Mouse (Mus musculus) MEL-GATA-1-ER (cell line): ENCODE results near the gene Hcn2.
A peak's percentile ranks its signal among the peaks of the same experiment; 100 is the strongest.

Source experiments
- DNase-seq: peaks from one replicate; pipeline ENCODE4 v3.0.0-alpha.2; 2012; ENCODE audit warnings: low read depth; ENCODE audit errors: extremely low read depth

The Hcn2 gene

DNA sequence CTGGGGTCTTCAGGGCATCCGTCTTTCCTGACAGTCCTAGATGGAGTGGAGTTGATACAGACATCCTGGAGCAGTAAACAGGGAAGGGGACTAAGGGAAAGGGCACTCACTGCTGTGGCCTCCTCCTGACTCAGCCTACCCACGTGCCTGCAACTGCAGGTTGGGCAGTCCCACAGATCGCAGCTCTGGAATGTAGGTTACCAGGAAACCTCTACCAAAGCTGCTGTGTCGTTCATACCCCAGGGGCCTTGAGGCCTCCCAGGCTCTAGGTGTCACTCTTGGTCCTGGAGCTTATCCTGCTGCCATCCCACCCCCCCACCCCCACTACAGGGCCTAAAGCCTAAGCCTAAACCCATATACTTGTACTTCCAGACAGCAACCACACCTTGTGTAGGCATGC lies 8.7 kb upstream of the Hcn2 start:
- no peak for DNase-seq

- DNase-seq = no peak
Measured at GRCm38 (mm10) chr10:79708668-79709067, 7.8 kb upstream of the Hcn2 start.

DNA sequence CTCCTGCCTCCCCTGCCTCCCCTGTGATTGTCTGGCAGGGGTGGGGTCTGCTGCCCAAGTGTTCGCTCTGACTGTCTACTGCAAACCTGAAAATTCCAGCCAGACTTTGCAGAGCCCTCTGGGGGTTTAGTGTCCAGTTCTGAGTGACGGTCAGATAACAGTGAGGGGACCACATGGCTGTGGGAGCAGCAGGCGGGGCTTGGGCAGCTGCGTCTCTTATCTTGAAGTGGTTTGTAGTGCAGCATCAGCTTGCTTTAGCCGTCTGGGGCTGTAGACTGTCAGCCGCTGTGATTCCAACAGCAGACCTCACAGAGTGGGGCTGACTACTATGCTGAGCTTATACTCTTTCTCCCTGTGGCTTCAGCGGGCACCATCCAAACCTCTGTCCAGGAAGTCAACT lies 7.1 kb upstream of the Hcn2 start:
- no peak for DNase-seq

DNA sequence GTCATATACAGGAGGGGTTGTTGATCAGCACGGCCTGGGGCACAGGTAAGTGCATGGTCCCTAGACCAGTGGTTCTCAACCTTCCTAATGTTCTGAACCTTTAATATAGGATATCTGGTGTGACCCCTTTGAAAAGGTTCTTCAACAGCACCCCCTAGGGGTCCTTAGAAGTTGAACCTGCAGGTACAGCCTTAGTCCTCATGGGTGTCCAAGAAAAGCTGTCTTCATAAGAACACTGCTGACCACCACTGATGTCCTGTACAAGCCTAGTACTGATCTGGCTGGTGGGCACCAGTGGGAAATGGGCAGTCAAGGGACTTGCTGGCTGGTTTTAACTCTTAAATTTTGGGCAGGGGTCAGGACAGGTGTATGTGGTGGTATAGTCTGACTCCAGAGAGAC lies 4.4 kb upstream of the Hcn2 start:
- no peak for DNase-seq

DNA sequence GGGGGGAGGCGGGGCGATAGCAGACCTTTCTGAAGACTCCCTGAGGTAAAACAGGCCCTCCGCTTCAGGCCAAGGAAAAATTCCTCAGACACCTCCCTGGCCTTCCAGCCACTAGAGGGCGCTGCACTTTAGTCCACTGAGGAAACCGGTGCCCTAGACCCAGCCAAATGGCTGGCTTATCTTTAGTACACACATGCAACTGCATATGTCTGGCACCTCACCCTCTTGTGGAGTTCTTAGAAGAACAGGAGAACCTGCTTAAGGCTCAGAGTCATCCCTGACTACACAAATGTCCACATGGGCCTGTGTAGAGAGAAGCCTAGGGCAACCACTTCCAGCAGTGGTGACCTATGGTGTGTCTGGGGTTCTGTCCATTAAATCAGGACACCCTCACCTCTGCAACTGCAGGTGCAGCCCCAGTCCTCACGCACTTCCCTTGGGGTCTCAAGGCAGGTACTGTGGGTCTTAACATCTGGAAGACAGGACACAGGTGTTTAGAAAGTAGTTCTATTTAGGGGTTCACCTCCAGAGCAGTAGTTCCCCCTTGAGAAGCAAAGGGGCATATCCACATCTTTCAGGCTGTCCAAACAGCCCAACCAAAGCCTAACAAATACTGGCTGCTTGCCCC lies 3.8 kb upstream of the Hcn2 start:
- peak; percentile 90 for DNase-seq

DNA sequence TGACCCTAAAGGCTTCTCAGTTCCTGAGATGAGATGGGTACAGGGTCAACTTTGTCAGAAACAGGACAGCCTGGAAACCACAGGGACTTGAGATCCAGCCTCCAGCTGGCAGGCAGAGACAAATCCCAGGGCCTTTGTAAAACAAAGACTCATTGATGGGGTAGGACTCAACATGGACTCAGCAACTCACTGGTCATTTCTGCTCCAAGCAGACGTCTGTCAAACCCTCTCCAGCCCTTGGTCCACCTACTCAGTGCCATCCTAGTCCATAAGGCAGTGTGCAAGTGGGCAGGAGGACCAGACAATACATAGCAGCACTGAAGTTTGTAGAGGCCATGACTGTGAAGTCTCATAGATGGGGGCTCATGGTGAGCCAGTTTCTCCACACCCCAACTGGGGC lies 3.3 kb upstream of the Hcn2 start:
- no peak for DNase-seq

DNA sequence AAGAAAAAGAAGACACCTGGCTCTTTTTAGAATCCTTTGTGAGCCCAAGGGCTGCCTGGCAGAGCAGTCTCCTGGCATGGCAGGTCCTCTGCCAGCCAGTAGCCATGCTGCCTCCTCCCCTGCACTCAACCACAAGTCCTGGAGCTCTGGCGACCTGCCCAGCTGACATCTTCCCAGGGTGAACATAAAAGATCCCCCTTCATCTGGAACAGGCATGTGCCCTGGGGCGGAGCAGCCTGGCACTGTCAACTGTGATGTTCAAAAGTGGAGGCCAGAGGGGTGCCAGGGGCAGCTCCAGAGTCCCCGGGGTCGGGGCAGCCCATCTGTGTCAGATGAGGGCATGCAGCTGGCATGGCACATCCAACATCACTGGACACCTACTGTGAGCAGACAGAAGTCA lies 1.4 kb upstream of the Hcn2 start:
- no peak for DNase-seq

DNA sequence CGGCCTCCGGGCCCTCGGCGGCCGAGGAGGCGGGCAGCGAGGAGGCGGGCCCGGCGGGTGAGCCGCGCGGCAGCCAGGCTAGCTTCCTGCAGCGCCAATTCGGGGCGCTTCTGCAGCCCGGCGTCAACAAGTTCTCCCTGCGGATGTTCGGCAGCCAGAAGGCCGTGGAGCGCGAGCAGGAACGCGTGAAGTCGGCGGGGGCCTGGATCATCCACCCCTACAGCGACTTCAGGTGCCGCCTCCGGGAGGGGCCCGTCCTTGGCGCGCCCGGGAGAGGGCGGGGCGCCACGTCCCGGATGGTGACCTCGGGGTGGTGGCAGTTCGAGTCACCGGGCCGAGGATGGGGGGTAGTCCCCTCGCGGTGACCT lies 538 bp downstream of the Hcn2 start:
- no peak for DNase-seq

DNA sequence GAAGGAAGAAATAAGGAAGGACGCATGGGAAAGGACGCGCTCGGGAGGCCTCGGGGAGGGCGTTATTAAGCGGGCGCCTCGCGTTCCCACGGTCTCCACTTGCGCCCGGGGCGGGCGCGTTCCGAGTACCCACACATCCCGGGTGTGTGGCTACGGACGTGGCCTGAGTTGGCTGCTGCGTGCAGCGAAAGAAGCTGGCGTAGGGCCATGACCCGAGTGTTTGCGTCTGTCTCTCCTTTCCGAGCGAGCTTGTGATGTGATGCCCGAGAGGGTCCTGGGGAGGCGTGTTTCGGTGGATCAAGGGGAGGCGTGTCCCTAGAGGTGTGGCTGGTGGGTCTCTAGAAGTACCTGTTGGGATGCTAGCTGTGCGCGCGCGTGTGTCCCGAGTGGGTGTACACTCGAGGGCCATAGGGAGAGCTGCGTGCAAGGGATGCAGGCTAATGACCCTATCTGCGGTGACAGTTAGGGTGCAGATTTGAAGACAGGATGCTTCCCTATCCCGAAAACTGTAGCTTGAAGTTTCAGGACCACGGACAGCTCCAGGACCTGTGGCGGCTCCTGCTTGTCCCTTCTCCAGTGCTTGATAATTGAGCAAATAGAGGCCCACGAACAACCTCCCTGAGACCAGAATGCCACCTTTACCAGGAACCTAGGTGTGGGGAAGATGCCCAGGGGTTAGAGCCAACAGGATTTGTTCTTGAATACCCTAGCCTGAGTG lies 1.4 kb downstream of the Hcn2 start:
- DNase-seq = peak; percentile 60

GRCm38 (mm10) chr10:79721089-79721488 lies 4.7 kb downstream of the Hcn2 start:
- DNase-seq = no peak

DNA sequence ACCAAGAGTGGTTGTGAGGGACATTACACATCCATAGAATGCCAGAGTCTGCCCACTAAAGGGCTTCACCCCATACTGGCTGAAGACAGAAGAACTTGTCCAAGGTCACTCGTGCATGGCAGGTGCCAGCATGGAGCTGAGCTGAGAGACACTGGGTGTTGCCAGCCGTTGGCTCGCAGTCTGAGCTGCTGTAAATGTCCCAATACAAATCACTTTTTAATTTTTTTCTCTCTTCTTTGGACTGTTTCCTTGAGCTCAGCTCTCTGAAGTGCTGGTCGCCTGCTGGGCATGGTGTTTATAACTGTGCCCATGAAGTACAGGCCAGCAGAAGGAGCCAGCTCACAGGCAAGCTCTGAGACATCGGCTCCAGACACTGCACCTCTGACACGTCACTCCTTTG lies 6.6 kb downstream of the Hcn2 start:
- no peak for DNase-seq

- DNase-seq = no peak
Measured at GRCm38 (mm10) chr10:79723692-79724091, 7.3 kb downstream of the Hcn2 start.

DNA sequence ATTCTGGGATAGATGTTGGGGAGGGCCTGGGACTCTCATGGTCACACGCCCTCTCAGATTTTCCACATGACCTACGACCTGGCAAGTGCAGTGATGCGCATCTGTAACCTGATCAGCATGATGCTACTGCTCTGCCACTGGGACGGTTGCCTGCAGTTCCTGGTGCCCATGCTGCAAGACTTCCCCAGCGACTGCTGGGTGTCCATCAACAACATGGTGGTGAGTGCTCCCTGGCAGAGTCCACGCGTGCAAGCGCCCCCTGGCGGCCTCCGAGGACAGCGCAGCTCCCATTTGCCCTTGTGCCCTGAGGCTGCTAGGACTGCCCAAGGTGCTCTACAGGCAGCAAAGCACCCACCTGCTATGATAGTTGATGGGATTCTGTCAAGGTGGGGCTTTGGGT lies 9.7 kb downstream of the Hcn2 start:
- peak; percentile 37 for DNase-seq

- DNase-seq = no peak
Measured at GRCm38 (mm10) chr10:79728323-79729249, 12.2 kb downstream of the Hcn2 start.

DNA sequence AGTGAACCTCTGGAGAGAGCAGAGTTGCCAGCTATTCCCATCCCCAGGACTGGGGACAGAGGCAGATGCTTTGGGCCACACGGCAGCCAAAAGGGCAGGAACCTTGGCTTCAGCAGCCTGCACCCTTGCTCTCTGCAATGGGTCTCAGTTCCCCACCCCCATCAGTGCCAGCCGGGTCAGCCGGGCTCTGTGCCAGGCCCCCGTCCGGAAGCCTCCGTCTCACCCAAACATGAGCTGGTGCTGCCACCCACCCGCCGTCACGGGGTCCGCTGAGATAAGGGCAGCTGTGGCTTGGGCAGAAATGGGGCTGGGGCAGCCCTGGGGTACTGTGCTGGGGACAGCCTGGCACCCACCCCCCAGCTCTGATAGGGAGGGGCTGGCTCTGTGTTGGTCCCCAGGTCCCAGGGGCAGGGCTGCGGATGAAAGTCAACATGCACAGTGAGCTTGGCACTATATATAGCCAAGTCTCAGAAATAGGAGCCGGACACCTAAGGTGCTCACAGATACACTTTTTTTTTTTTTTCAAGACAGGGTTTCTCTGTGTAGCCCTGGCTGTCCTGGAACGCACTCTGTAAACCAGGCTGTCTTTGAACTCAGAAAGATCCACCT lies 13.0 kb downstream of the Hcn2 start:
- no peak for DNase-seq

GRCm38 (mm10) chr10:79732500-79732899 lies 16.1 kb downstream of the Hcn2 start:
- no peak for DNase-seq

DNA sequence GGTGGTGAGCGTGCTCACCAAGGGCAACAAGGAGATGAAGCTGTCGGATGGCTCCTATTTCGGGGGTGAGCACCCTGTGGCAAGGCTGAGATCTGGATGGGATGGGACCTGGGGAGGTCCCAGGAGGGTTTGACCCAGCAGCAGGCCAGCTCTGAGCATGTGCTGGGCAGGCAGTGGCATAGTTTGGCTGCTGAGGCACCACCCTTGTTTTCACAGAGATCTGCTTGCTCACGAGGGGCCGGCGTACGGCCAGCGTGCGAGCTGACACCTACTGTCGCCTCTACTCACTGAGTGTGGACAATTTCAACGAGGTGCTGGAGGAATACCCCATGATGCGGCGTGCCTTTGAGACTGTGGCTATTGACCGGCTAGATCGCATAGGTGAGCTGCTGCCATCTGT lies 17.4 kb downstream of the Hcn2 start:
- DNase-seq = no peak

- DNase-seq = no peak
Measured at GRCm38 (mm10) chr10:79735361-79735760, 18.9 kb downstream of the Hcn2 start.

DNA sequence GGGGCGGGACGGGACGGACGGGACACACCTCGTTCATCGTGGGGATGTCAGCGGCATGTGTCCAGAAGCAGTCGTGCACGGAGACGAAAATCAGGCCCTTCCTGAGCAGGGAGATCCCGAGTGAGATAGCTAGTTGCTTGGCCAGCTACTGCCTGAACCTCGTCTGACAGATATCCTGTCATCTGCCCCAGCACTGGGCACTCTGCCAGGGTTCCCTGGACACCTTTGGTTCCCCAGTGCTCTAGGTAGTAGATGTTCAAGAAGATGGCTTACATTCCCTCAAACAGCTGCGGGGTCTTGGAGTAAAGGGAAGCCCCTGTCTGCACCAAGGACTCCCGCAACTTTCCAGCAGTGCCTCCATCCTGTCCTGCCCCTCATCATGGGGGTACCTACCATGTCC lies 20.3 kb downstream of the Hcn2 start:
- no peak for DNase-seq

GRCm38 (mm10) chr10:79738259-79738658 lies 21.8 kb downstream of the Hcn2 start:
- DNase-seq = no peak

DNA sequence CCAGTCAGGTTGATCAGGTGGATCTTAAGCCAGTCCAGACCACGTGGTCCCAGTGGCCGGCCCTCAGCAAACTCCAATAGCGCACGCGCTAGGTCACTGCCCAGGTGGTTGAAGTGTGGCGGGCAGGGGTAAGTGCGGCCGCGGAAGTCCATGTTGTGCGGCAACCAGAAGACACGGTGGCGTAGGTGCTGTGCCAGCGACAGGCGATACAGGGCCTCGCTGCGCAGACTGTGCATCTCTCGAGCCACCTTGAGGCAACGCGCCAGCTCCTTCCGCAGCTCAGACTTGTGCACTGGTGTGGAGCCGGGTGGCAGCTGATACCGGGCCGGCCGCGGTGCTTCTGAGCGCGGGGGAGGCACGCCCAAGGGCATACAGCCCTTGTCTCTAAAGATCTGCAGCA lies 22.8 kb downstream of the Hcn2 start:
- no peak for DNase-seq

DNA sequence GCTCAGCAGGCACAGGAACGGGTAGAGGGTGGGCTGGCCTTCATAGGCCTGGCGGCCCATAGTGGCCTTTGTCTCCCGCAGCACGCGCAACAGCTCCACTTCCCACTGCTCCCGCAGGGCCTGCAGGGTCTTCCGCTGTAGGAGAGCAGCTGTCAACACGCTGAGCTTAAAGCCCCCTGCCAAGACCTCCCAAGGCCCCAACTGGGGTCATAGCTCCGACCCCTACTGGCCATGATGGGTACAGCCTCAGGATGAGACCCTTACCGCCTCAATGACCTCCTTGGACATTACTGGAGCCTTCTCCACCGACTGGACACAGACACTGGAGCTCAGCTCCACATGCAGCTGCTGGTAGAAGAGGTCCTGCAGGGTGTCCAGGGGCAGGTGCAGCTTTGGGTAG lies 24.4 kb downstream of the Hcn2 start:
- no peak for DNase-seq
